Mouse (Mus musculus) MEL (cell line): ENCODE measurements around the gene Gm20662. TPM values are rescaled to one million over a fixed set of nuclear protein-coding genes. Genes with fewer than 3 reads are reported as not detected.
A peak's percentile ranks its signal among the peaks of the same experiment; 100 is the strongest.

Source experiments
- DNase-seq: peaks from one replicate; pipeline ENCODE4 v3.0.0; 2011; ENCODE audit warnings: low read depth, low spot score
- H3K27ac ChIP-seq: 2 replicates; pipeline ENCODE4 v1.5.1; 2012; ENCODE audit warnings: low read depth, mild to moderate bottlenecking, control low read depth, low read length, moderate library complexity; ENCODE audit not compliant: control insufficient read depth
- H3K27me3 ChIP-seq, 2 experiments: fragments of 150-350 bp in 1 of 2; sonication (generic) in 1 of 2; 2 replicates each; pipeline ENCODE4 v1.6.1; 2012; ENCODE audit warnings: low read length in 2 of 2, mild to moderate bottlenecking in 2 of 2, improper control_type of control experiment in 1 of 2, moderate library complexity in 1 of 2; ENCODE audit not compliant: insufficient read depth in 2 of 2, control insufficient read depth in 1 of 2
- H3K36me3 ChIP-seq, 2 experiments: 2 replicates each; pipeline ENCODE4 v1.6.1; 2012 to 2014; ENCODE audit warnings: low read length in 2 of 2, improper control_type of control experiment in 1 of 2, inconsistent platforms in 1 of 2, mild to moderate bottlenecking in 1 of 2; ENCODE audit not compliant: insufficient read depth in 2 of 2, control insufficient read depth in 1 of 2
- H3K4me1 ChIP-seq, 2 experiments: fragments of 150-350 bp in 1 of 2; sonication (generic) in 1 of 2; 2 replicates each; pipeline ENCODE4 v1.6.1; 2012; ENCODE audit warnings: low read length in 2 of 2, improper control_type of control experiment in 1 of 2, mild to moderate bottlenecking in 1 of 2; ENCODE audit not compliant: insufficient read depth in 2 of 2, control insufficient read depth in 1 of 2
- H3K4me3 ChIP-seq, 2 experiments: fragments of 150-350 bp in 1 of 2; sonication (generic) in 1 of 2; 2 replicates each; pipeline ENCODE4 v1.5.1; 2012; ENCODE audit warnings: low read depth in 2 of 2, low read length in 2 of 2, mild to moderate bottlenecking in 2 of 2, moderate library complexity in 2 of 2, control low read depth in 1 of 2, improper control_type of control experiment in 1 of 2; ENCODE audit not compliant: control insufficient read depth in 1 of 2, insufficient read depth in 1 of 2
- H3K79me2 ChIP-seq: 2 replicates; pipeline ENCODE4 v1.6.1; 2012; ENCODE audit warnings: mild to moderate bottlenecking, low read length, moderate library complexity; ENCODE audit not compliant: control insufficient read depth, poor library complexity, insufficient read depth
- H3K9ac ChIP-seq: 2 replicates; pipeline ENCODE4 v1.6.1; 2012; ENCODE audit warnings: low read depth, mild to moderate bottlenecking, control low read depth, low read length, moderate library complexity; ENCODE audit not compliant: control insufficient read depth, poor library complexity, severe bottlenecking
- H3K9me3 ChIP-seq: fragments of 150-350 bp; sonication (generic); replicated peaks from 2 replicates; pipeline ENCODE4 v1.6.1; 2012; ENCODE audit warnings: mild to moderate bottlenecking, low read length, improper control_type of control experiment, moderate library complexity; ENCODE audit not compliant: insufficient read depth
- BHLHE40 ChIP-seq: IDR thresholded peaks from 2 replicates; pipeline ENCODE4 v1.6.1; 2012; ENCODE audit warnings: low read depth, mild to moderate bottlenecking, inconsistent platforms, low read length, improper control_type of control experiment, borderline replicate concordance
- CHD1 ChIP-seq: IDR thresholded peaks from 2 replicates; pipeline ENCODE4 v1.6.1; 2012; ENCODE audit warnings: low read depth, mild to moderate bottlenecking, inconsistent platforms, low read length, improper control_type of control experiment
- CHD2 ChIP-seq: IDR thresholded peaks from 2 replicates; pipeline ENCODE4 v1.6.1; 2011; ENCODE audit warnings: low read length, improper control_type of control experiment
- CTCF ChIP-seq, 3 experiments: IDR thresholded peaks in 2 of 3; conservative IDR thresholded peaks in 1 of 3; 2 replicates each; pipeline ENCODE4 v1.5.1; 2011 to 2012; ENCODE audit warnings: low read length in 3 of 3, low read depth in 2 of 3, mild to moderate bottlenecking in 2 of 3, improper control_type of control experiment in 1 of 3, inconsistent platforms in 1 of 3, mixed read lengths in 1 of 3, moderate library complexity in 1 of 3; ENCODE audit not compliant: control insufficient read depth in 1 of 3, insufficient read depth in 1 of 3, poor library complexity in 1 of 3, severe bottlenecking in 1 of 3
- E2F4 ChIP-seq: IDR thresholded peaks from 2 replicates; pipeline ENCODE4 v1.6.1; 2011; ENCODE audit warnings: low read depth, low read length, improper control_type of control experiment, borderline replicate concordance
- ELF1 ChIP-seq: IDR thresholded peaks from 2 replicates; pipeline ENCODE4 v1.6.1; 2014; ENCODE audit warnings: low read depth, mild to moderate bottlenecking, inconsistent platforms, low read length, improper control_type of control experiment, moderate library complexity
- EP300 ChIP-seq, 2 experiments: IDR thresholded peaks; 2 replicates each; pipeline ENCODE4 v1.6.1; 2011; ENCODE audit warnings: improper control_type of control experiment in 2 of 2, low read length in 2 of 2, low read depth in 1 of 2, mild to moderate bottlenecking in 1 of 2
- ETS1 ChIP-seq: IDR thresholded peaks from 2 replicates; pipeline ENCODE4 v1.6.1; 2012; ENCODE audit warnings: low read depth, mild to moderate bottlenecking, inconsistent platforms, low read length, improper control_type of control experiment, moderate library complexity
- GABPA ChIP-seq: IDR thresholded peaks from 2 replicates; pipeline ENCODE4 v1.6.1; 2012; ENCODE audit warnings: low read depth, mild to moderate bottlenecking, inconsistent platforms, low read length, improper control_type of control experiment, moderate library complexity
- GATA1 ChIP-seq: IDR thresholded peaks from 2 replicates; pipeline ENCODE4 v1.6.1; 2011; ENCODE audit warnings: low read depth, low read length, improper control_type of control experiment
- HCFC1 ChIP-seq: IDR thresholded peaks from 2 replicates; pipeline ENCODE4 v1.6.1; 2012; ENCODE audit warnings: low read depth, mild to moderate bottlenecking, inconsistent platforms, low read length, improper control_type of control experiment, moderate library complexity
- JUND ChIP-seq: IDR thresholded peaks from 2 replicates; pipeline ENCODE4 v1.6.1; 2011; ENCODE audit warnings: low read depth, mild to moderate bottlenecking, improper control_type of control experiment, low read length
- MAX ChIP-seq: IDR thresholded peaks from 2 replicates; pipeline ENCODE4 v1.6.1; 2011; ENCODE audit warnings: low read length, improper control_type of control experiment
- MAZ ChIP-seq: IDR thresholded peaks from 2 replicates; pipeline ENCODE4 v1.6.1; 2012; ENCODE audit warnings: low read depth, mild to moderate bottlenecking, inconsistent platforms, low read length, improper control_type of control experiment
- MEF2A ChIP-seq: IDR thresholded peaks from 2 replicates; pipeline ENCODE4 v1.6.1; 2014; ENCODE audit warnings: low read depth, mild to moderate bottlenecking, inconsistent platforms, low read length, improper control_type of control experiment; ENCODE audit not compliant: poor library complexity, insufficient replicate concordance, severe bottlenecking; ENCODE audit errors: extremely low read depth
- MXI1 ChIP-seq: IDR thresholded peaks from 2 replicates; pipeline ENCODE4 v1.6.1; 2011; ENCODE audit warnings: mild to moderate bottlenecking, low read depth, low read length, improper control_type of control experiment
- MYB ChIP-seq: IDR thresholded peaks from 2 replicates; pipeline ENCODE4 v1.6.1; 2011; ENCODE audit warnings: mild to moderate bottlenecking, low read depth, low read length, improper control_type of control experiment
- MYC ChIP-seq: IDR thresholded peaks from 2 replicates; pipeline ENCODE4 v1.6.1; 2011; ENCODE audit warnings: low read depth, mild to moderate bottlenecking, low read length, improper control_type of control experiment, moderate library complexity
- NRF1 ChIP-seq: IDR thresholded peaks from 2 replicates; pipeline ENCODE4 v1.6.1; 2014; ENCODE audit warnings: low read depth, mild to moderate bottlenecking, inconsistent platforms, low read length, improper control_type of control experiment, moderate library complexity; ENCODE audit not compliant: poor library complexity, insufficient read depth, severe bottlenecking
- POLR2A ChIP-seq, 2 experiments: IDR thresholded peaks; 2 replicates each; pipeline ENCODE4 v1.6.1; 2011 to 2012; ENCODE audit warnings: low read length in 2 of 2, mild to moderate bottlenecking in 2 of 2, control low read depth in 1 of 2, improper control_type of control experiment in 1 of 2, low read depth in 1 of 2, moderate library complexity in 1 of 2; ENCODE audit not compliant: control insufficient read depth in 1 of 2, insufficient read depth in 1 of 2, poor library complexity in 1 of 2
- POLR2AphosphoS2 ChIP-seq: IDR thresholded peaks from 2 replicates; pipeline ENCODE4 v1.6.1; 2011; ENCODE audit warnings: low read length, improper control_type of control experiment
- POLR2AphosphoS5 ChIP-seq: IDR thresholded peaks from 2 replicates; pipeline ENCODE4 v1.6.1; 2012; ENCODE audit warnings: low read depth, borderline replicate concordance, mild to moderate bottlenecking, inconsistent platforms, low read length, moderate library complexity, mixed read lengths
- RAD21 ChIP-seq: IDR thresholded peaks from 2 replicates; pipeline ENCODE4 v1.6.1; 2011; ENCODE audit warnings: mild to moderate bottlenecking, low read depth, low read length, improper control_type of control experiment
- RCOR1 ChIP-seq: IDR thresholded peaks from 2 replicates; pipeline ENCODE4 v1.6.1; 2012; ENCODE audit warnings: low read depth, mild to moderate bottlenecking, inconsistent platforms, low read length, improper control_type of control experiment
- SIN3A ChIP-seq: IDR thresholded peaks from 2 replicates; pipeline ENCODE4 v1.6.1; 2012; ENCODE audit warnings: low read length, improper control_type of control experiment, inconsistent platforms
- SMC3 ChIP-seq: IDR thresholded peaks from 2 replicates; pipeline ENCODE4 v1.6.1; 2011; ENCODE audit warnings: low read depth, low read length, improper control_type of control experiment
- TAL1 ChIP-seq: IDR thresholded peaks from 2 replicates; pipeline ENCODE4 v1.6.1; 2012; ENCODE audit warnings: mild to moderate bottlenecking, inconsistent platforms, low read length, moderate library complexity, mixed read lengths
- TBP ChIP-seq: IDR thresholded peaks from 2 replicates; pipeline ENCODE4 v1.8.0; 2011; ENCODE audit warnings: low read depth, low read length, improper control_type of control experiment
- TCF12 ChIP-seq: IDR thresholded peaks from 2 replicates; pipeline ENCODE4 v1.6.1; 2014; ENCODE audit warnings: low read depth, mild to moderate bottlenecking, inconsistent platforms, low read length, improper control_type of control experiment, moderate library complexity
- UBTF ChIP-seq: IDR thresholded peaks from 2 replicates; pipeline ENCODE4 v1.6.1; 2012; ENCODE audit warnings: low read depth, mild to moderate bottlenecking, inconsistent platforms, low read length, improper control_type of control experiment, moderate library complexity, borderline replicate concordance; ENCODE audit not compliant: insufficient read depth
- USF1 ChIP-seq: IDR thresholded peaks from 2 replicates; pipeline ENCODE4 v1.6.1; 2014; ENCODE audit warnings: low read depth, mild to moderate bottlenecking, inconsistent platforms, low read length, improper control_type of control experiment, moderate library complexity
- USF2 ChIP-seq, 2 experiments: IDR thresholded peaks; 2 replicates each; pipeline ENCODE4 v1.6.1; 2011 to 2012; ENCODE audit warnings: improper control_type of control experiment in 2 of 2, low read length in 2 of 2, borderline replicate concordance in 1 of 2, inconsistent platforms in 1 of 2, low read depth in 1 of 2, mild to moderate bottlenecking in 1 of 2; ENCODE audit not compliant: insufficient read depth in 1 of 2
- ZC3H11A ChIP-seq: IDR thresholded peaks from 2 replicates; pipeline ENCODE4 v1.6.1; 2012; ENCODE audit warnings: low read depth, mild to moderate bottlenecking, inconsistent platforms, low read length, improper control_type of control experiment
- ZKSCAN1 ChIP-seq: IDR thresholded peaks from 2 replicates; pipeline ENCODE4 v1.6.1; 2012; ENCODE audit warnings: low read depth, mild to moderate bottlenecking, inconsistent platforms, low read length, improper control_type of control experiment, moderate library complexity
- ZMIZ1 ChIP-seq: IDR thresholded peaks from 2 replicates; pipeline ENCODE4 v1.6.1; 2012; ENCODE audit warnings: low read depth, mild to moderate bottlenecking, inconsistent platforms, low read length, improper control_type of control experiment, moderate library complexity
- ZNF384 ChIP-seq: IDR thresholded peaks from 2 replicates; pipeline ENCODE4 v1.6.1; 2012; ENCODE audit warnings: low read depth, mild to moderate bottlenecking, inconsistent platforms, low read length, improper control_type of control experiment
- polyA plus RNA-seq, 2 experiments: library from polyadenylated mRNA; stranded (reverse) in 1 of 2; unstranded in 1 of 2; fragments of >175 nt in 1 of 2; fragments of >200 nt in 1 of 2; gene quantifications; 2 replicates each; pipeline versions ENCODE4 v1.2.1 to v1.2.4; 2012; ENCODE audit warnings: low replicate concordance in 2 of 2, low read depth in 1 of 2; ENCODE audit not compliant: insufficient read length in 2 of 2, insufficient read depth in 1 of 2, missing spikeins in 1 of 2
- total RNA-seq: library from RNA; depleted of rRNA; stranded (reverse); fragments of 300-350 nt; gene quantifications from 2 replicates; pipeline ENCODE4 v1.2.3, GENCODE M21; 2012

Gene Gm20662
- total and polyA plus RNA-seq, 3 experiments, result 0.73 to 1.2 TPM; not detected in 1

- DNase-seq, result peak; percentile 97
- Histone ChIP-seq H3K27ac (peak within 1 kb of the TSS; percentile 94), H3K79me2 (peaks cover 34% of the 10 kb centered on the region), H3K4me1 (peaks cover 33 to 53% of the 10 kb centered on the region in 2 experiments), H3K9me3 (no peaks in the 10 kb centered on the region), H3K4me3 (peak within 1 kb of the TSS; percentile 72 to 91), H3K27me3 (no peaks in the 10 kb centered on the region), H3K36me3 (peaks cover 4 to 46% of the 10 kb centered on the region in 2 experiments), H3K9ac (peak within 1 kb of the TSS; percentile 88)
- TF ChIP-seq MYC (peak; percentile 88), POLR2AphosphoS2 (peak; percentile 37; the same call in 1 of the 2 replicates), ELF1 (peak; percentile 73), ZNF384 (peak; percentile 32; the same call in 1 of the 2 replicates), EP300 (IDR thresholded peaks at IDR 0.05; ENCODE audit: low read depth in 1 of 2, low read length in 2 of 2) (peak; percentile 98 to 100), MEF2A (peak; percentile 62; the same call in 1 of the 2 replicates), CHD1 (no peak), UBTF (no peak), SIN3A (peak; percentile 94), USF1 (no peak), POLR2AphosphoS5 (no peak), SMC3 (no peak), MXI1 (peak; percentile 70), NRF1 (0 out of 2 replicates have a peak, but pooled peaks have one; percentile 27), GATA1 (peak; percentile 96), TCF12 (peak; percentile 100), MAX (peak; percentile 80), CTCF (IDR thresholded peaks at IDR 0.05 in 2 of 3, conservative IDR thresholded peaks at IDR 0.05 in 1 of 3; ENCODE audit: control insufficient read depth in 1 of 3, insufficient read depth in 1 of 3, low read depth in 2 of 3, low read length in 3 of 3, poor library complexity in 1 of 3, severe bottlenecking in 1 of 3) (no peak), BHLHE40 (peak; percentile 62), MAZ (peak; percentile 98), RCOR1 (peak; percentile 83), GABPA (no peak), RAD21 (no peak), ETS1 (peak; percentile 99), MYB (peak; percentile 66; the same call in 1 of the 2 replicates), E2F4 (peak; percentile 69; the same call in 1 of the 2 replicates), USF2 (IDR thresholded peaks at IDR 0.05; ENCODE audit: borderline replicate concordance in 1 of 2, insufficient read depth in 1 of 2, low read depth in 1 of 2, low read length in 2 of 2) (no peak), ZKSCAN1 (no peak), POLR2A (IDR thresholded peaks at IDR 0.05; ENCODE audit: control insufficient read depth in 1 of 2, insufficient read depth in 1 of 2, low read depth in 1 of 2, low read length in 2 of 2, poor library complexity in 1 of 2) (peak in 1 of 2 experiments; percentile 61; a peak in 1 of 4 replicates), JUND (peak; percentile 65; the same call in 1 of the 2 replicates), TBP (peak; percentile 70), TAL1 (peak; percentile 100), CHD2 (peak; percentile 46), ZMIZ1 (peak; percentile 91), HCFC1 (peak; percentile 70), ZC3H11A (no peak)
These were observed 13.3 kb upstream of the Gm20662 start, which contains the start of gene Gm20661 for GRCm38 (mm10) chr9:107982681-107983346. TSS of gene Gm20661 (plus strand) at chr9:107983058.
